Mouse (Mus musculus) cerebellum, adult 2 months (tissue): ENCODE data around the gene Desi2.

Source experiments
- CTCF ChIP-seq: fragments of 200-500 bp; IDR thresholded peaks from 2 replicates; pipeline ENCODE4 v1.5.1; 2011; ENCODE audit warnings: low read depth, mild to moderate bottlenecking, control low read depth, low read length, moderate library complexity, borderline replicate concordance; ENCODE audit not compliant: insufficient read depth
- POLR2A ChIP-seq: fragments of 200-500 bp; IDR thresholded peaks from 2 replicates; pipeline ENCODE4 v1.6.1; 2011; ENCODE audit warnings: low read length, control low read depth, borderline replicate concordance; ENCODE audit not compliant: insufficient read depth

- TF ChIP-seq CTCF (no peak), POLR2A (no peak)
These were observed 88.0 kb downstream of the Desi2 start for GRCm38 (mm10) chr1:178275174-178275730.
